Mouse (Mus musculus) lung, adult 2 months (tissue): ENCODE data around the gene Ccr5.

Source experiments
- CTCF ChIP-seq: fragments of 200-500 bp; IDR thresholded peaks from 2 replicates; pipeline ENCODE4 v1.5.1; 2011; ENCODE audit warnings: mild to moderate bottlenecking, low read length, control low read depth; ENCODE audit not compliant: insufficient read depth
- POLR2A ChIP-seq: fragments of 200-500 bp; IDR thresholded peaks from 2 replicates; pipeline ENCODE4 v1.6.1; 2011; ENCODE audit warnings: low read depth, mild to moderate bottlenecking, control low read depth, low read length, borderline replicate concordance; ENCODE audit errors: extremely low read depth

- TF ChIP-seq POLR2A (no peak), CTCF (no peak)
These were observed 12.8 kb upstream of the Ccr5 start for GRCm38 (mm10) chr9:124108356-124109127.
